Mouse (Mus musculus) urinary bladder, adult 18-20 months (tissue): Measurements from ENCODE around the gene Pkd1l3.
A peak's percentile ranks its signal among the peaks of the same experiment; 100 is the strongest.

Source experiments
- DNase-seq, 2 experiments: peaks; one replicate each; pipeline ENCODE4 v3.0.0; 2022; ENCODE audit warnings: low spot score in 2 of 2, mixed read lengths in 2 of 2

Gene Pkd1l3

GRCm38 (mm10) chr8:109614243-109615210 lies at the start of gene Pkd1l3:
Gene Pkd1l3, plus strand, starts transcription at chr8:109614517.
- DNase-seq: no peak

- no peak for DNase-seq
Measured at GRCm38 (mm10) chr8:109564766-109565165, 49.6 kb upstream of the Pkd1l3 start.

- peak; percentile 97 to 98 for DNase-seq
Measured at GRCm38 (mm10) chr8:109565498-109566333, 48.6 kb upstream of the Pkd1l3 start, which contains the start of the genes Dhx38 and Txnl4b. Gene Dhx38, minus strand, starts transcription at chr8:109565861. Gene Txnl4b, plus strand, starts transcription at chr8:109565892.

- DNase-seq: no peak
Measured at GRCm38 (mm10) chr8:109571139-109571538, 43.2 kb upstream of the Pkd1l3 start.

GRCm38 (mm10) chr8:109576311-109576710 lies 38.0 kb upstream of the Pkd1l3 start:
- DNase-seq: no peak

GRCm38 (mm10) chr8:109578900-109579301 lies 35.4 kb upstream of the Pkd1l3 start, which contains the start of gene Hp:
Gene Hp, minus strand, starts transcription at chr8:109579172.
- no peak for DNase-seq

GRCm38 (mm10) chr8:109584293-109584692 lies 30.0 kb upstream of the Pkd1l3 start:
- no peak for DNase-seq

GRCm38 (mm10) chr8:109584830-109585229 lies 29.5 kb upstream of the Pkd1l3 start:
- no peak for DNase-seq

GRCm38 (mm10) chr8:109585652-109586051 lies 28.7 kb upstream of the Pkd1l3 start:
- DNase-seq: no peak

GRCm38 (mm10) chr8:109586972-109587504 lies 27.3 kb upstream of the Pkd1l3 start:
- peak; percentile 65 to 69 for DNase-seq

- DNase-seq: no peak
Measured at GRCm38 (mm10) chr8:109590901-109591300, 23.4 kb upstream of the Pkd1l3 start.

- no peak for DNase-seq
Measured at GRCm38 (mm10) chr8:109591367-109591766, 22.9 kb upstream of the Pkd1l3 start.

GRCm38 (mm10) chr8:109592164-109592563 lies 22.2 kb upstream of the Pkd1l3 start:
- no peak for DNase-seq

GRCm38 (mm10) chr8:109593117-109593788 lies 21.1 kb upstream of the Pkd1l3 start:
- DNase-seq: no peak

GRCm38 (mm10) chr8:109595854-109596253 lies 18.5 kb upstream of the Pkd1l3 start:
- DNase-seq: peak in 1 of 2 experiments; percentile 59

GRCm38 (mm10) chr8:109606725-109607124 lies 7.6 kb upstream of the Pkd1l3 start:
- DNase-seq: no peak

GRCm38 (mm10) chr8:109607650-109608049 lies 6.7 kb upstream of the Pkd1l3 start:
- DNase-seq: no peak

- peak; percentile 94 for DNase-seq
Measured at GRCm38 (mm10) chr8:109608271-109609152, 5.8 kb upstream of the Pkd1l3 start, which contains the start of gene Dhodh. Gene Dhodh, minus strand, starts transcription at chr8:109608673.

- no peak for DNase-seq
Measured at GRCm38 (mm10) chr8:109609153-109609502, 5.2 kb upstream of the Pkd1l3 start.

- no peak for DNase-seq
Measured at GRCm38 (mm10) chr8:109615569-109615968, 1.3 kb downstream of the Pkd1l3 start.
